Mouse (Mus musculus): ENCODE measurements around the gene Eno4. TPM values are rescaled to one million over a fixed set of nuclear protein-coding genes. Genes with fewer than 3 reads are reported as not detected.
A peak's percentile ranks its signal among the peaks of the same experiment; 100 is the strongest.
"Not testable (repeated sequence)": the region's sequence is repeated elsewhere in the genome, so short reads cannot be mapped to it uniquely, and the experiment has no call there.

Eno4 gene
- polyA plus RNA-seq (2017; shearing (Covaris generic)): not detected

- peak; percentile 94 for ATAC-seq
These were observed at the start of gene Eno4, which contains the start of gene Hspa12a for GRCm38 (mm10) chr19:58942841-58943828. TSS of gene Eno4 (plus strand) at chr19:58943425. TSS of gene Hspa12a (minus strand) at chr19:58943654.

GRCm38 (mm10) chr19:58896216-58896615, 47.0 kb upstream of the Eno4 start:
- ATAC-seq: no peak

GRCm38 (mm10) chr19:58900471-58900870, 42.8 kb upstream of the Eno4 start:
- not testable (repeated sequence) for ATAC-seq

GRCm38 (mm10) chr19:58903079-58903898, 39.9 kb upstream of the Eno4 start:
- ATAC-seq: no peak

GRCm38 (mm10) chr19:58903899-58904327, 39.3 kb upstream of the Eno4 start:
- ATAC-seq: peak; percentile 77

GRCm38 (mm10) chr19:58906685-58907084, 36.5 kb upstream of the Eno4 start:
- no peak for ATAC-seq

- no peak for ATAC-seq
These were observed 35.2 kb upstream of the Eno4 start for GRCm38 (mm10) chr19:58908018-58908417.

- ATAC-seq: no peak
These were observed 32.3 kb upstream of the Eno4 start for GRCm38 (mm10) chr19:58910941-58911368.

- ATAC-seq: peak; percentile 62
These were observed 31.8 kb upstream of the Eno4 start for GRCm38 (mm10) chr19:58911386-58911785.

GRCm38 (mm10) chr19:58913301-58913700, 29.9 kb upstream of the Eno4 start:
- no peak for ATAC-seq

GRCm38 (mm10) chr19:58918597-58918996, 24.6 kb upstream of the Eno4 start:
- no peak for ATAC-seq

- no peak for ATAC-seq
These were observed 24.1 kb upstream of the Eno4 start for GRCm38 (mm10) chr19:58919148-58919547.

GRCm38 (mm10) chr19:58931081-58931800, 12.0 kb upstream of the Eno4 start:
- ATAC-seq: no peak

- no peak for ATAC-seq
These were observed 10.2 kb upstream of the Eno4 start for GRCm38 (mm10) chr19:58933062-58933461.

GRCm38 (mm10) chr19:58945959-58946358, 2.7 kb downstream of the Eno4 start:
- no peak for ATAC-seq

- ATAC-seq: no peak
These were observed 8.3 kb downstream of the Eno4 start for GRCm38 (mm10) chr19:58951521-58951920.

- no peak for ATAC-seq
These were observed 9.0 kb downstream of the Eno4 start for GRCm38 (mm10) chr19:58952236-58952635.

- no peak for ATAC-seq
These were observed 11.6 kb downstream of the Eno4 start for GRCm38 (mm10) chr19:58954779-58955178.

- no peak for ATAC-seq
These were observed 19.8 kb downstream of the Eno4 start for GRCm38 (mm10) chr19:58963011-58963410.

GRCm38 (mm10) chr19:58968731-58969506, 25.7 kb downstream of the Eno4 start:
- ATAC-seq: no peak

- no peak for ATAC-seq
These were observed 27.6 kb downstream of the Eno4 start for GRCm38 (mm10) chr19:58970826-58971225.

GRCm38 (mm10) chr19:58974126-58974525, 30.9 kb downstream of the Eno4 start:
- no peak for ATAC-seq

Data from activated CD4-positive, CD25-positive, alpha-beta regulatory T cell, adult 4 months (primary cell).